Mouse (Mus musculus): ENCODE data around the gene Cd72.

DNA sequence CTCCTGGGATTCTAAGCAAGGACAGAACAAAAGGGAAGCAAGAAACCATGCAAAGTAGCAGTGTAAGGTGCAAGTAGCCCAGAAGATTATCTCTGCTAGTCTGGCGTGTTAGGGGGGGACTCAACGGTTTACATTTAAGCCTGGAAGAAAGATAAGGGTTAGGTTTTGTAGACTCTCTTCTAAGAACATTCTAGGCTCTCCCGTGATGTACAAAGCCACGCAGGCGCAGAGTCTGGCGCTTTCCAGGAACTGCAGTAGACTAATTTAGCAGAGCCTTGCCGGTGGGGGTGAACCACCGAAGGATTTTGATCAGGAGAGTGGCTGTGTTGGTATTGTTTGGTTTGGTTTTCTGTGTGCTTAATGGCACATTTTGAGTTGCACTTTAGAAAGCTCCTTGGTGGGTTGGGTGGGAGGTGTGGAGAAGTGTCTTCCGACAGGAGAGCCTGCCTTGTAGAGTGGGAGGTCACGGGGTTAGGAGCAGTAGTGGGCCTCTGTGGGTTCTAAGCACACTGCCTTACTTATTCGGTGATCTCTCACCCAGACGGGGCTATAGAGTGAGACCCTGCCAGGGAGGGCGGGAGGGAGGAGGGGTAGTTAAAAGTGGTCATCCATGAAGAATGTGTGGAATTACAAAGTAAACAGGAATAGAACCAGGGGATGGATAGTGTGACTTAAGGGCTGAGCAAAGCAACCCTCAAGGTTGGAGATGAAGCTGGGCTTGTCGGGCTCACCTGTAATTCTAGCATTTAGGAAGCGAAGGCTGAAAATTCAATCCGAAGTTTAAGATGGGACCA, 37.0 kb downstream of the Cd72 start:
- no peak for TF ChIP-seq POLR2A (IDR thresholded peaks at IDR 0.05; ENCODE audit: low read depth, low read length)
- TF ChIP-seq CTCF (IDR thresholded peaks at IDR 0.05; ENCODE audit: extremely low read depth, insufficient read depth, insufficient read length, insufficient replicate concordance): no peak
